Mouse (Mus musculus): ENCODE measurements at regions not wholly inside any gene's neighbourhood (a gene's known extent, or its start where the extent isn't known, plus 50 kb on each side); places are given as distances from the start of the nearest gene placed in this dataset.
A peak's percentile ranks its signal among the peaks of the same experiment; 100 is the strongest.

DNA sequence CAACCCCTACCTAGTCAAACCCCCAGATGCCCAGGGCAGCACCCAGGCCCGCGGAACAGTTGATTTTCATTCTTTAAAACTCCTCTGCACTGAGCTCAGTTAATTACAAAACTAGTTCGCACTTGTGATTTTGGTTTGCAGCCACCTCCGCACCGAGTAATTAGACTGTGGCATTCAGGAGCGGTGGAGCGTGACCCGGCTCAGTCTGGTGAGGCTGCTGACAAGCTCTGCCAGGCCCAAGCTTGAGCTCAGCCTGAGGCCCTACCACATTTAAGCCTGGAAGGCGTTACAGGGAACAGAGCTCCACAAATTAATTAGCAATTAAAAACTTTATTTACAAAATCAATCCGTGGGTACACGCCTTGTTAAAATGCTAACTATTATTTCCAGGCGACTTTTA lies 132.0 kb upstream of the Zdhhc25 start:
- intact Hi-C loops (cut with DNase I) = no loop called here

GRCm38 (mm10) chr15:88468810-88469209 lies 131.3 kb upstream of the Zdhhc25 start:
- peak; percentile 9 to 30 for DNase-seq
- intact Hi-C loops (cut with DNase I) = no loop called here

More for the DNA sequence above, 132.0 kb upstream of the Zdhhc25 start:
- no peak for DNase-seq

GRCm38 (mm10) chr15:88469508-88470455 lies 130.3 kb upstream of the Zdhhc25 start:
- intact Hi-C loops (cut with DNase I) = no loop called here
- DNase-seq = no peak

DNA sequence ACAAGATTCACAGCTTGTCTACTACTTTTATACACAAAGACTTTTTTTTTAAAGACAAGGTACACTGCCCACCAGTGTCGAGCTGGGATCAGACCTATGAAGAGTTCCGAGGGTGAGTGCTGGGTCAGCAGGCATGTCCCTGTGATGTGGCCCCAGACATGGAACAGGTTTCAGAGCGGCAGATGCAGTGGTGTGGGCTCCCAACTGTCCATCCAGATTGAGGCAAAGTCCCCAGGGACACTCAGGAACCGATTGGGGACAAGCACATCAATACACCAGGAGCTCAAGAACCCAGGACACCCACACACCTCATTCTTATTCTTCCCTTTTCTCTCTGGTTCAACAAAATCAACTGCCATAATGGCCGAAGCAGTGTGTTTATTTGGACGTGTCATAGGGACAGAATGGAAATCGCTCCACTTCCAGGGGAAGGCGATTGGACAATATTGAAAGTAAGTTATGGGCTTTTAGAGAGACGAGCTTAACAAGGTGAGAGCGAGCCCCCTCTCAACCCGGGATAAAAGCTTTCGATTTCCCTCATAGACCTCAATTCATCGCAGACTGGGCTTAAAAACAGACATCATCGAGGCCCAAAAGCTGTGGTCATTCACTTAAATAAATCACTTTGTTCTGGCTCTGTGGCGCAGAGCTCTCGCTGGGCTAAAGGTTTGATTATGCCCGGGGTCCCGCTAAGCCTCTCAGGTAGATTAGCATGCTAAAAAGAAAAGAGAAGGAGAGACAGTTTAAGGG lies 127.6 kb upstream of the Zdhhc25 start:
- DNase-seq = no peak

DNA sequence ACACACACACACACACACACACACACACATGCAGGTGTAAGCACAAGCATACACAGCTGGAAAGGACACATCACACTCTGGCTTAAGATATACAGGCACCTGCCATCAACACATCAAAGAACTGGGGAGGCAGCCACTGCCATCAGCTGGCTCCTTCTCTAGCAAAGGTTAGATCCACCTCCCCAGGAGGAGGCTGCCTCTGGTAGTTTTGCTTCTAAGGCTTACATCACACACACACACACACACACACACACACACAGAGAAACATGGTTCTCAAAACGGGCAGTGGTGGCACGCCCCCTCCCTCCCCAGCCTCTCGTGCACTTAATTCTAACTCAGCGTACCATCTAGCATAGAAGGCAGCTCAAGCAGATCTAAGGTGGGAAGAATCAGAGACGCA lies 126.9 kb upstream of the Zdhhc25 start:
- intact Hi-C loops (cut with DNase I) = no loop called here
- DNase-seq = no peak

More for the DNA sequence above, 127.6 kb upstream of the Zdhhc25 start:
- intact Hi-C loops (cut with DNase I) = no loop called here

- intact Hi-C loops (cut with DNase I) = no loop called here
- no peak for DNase-seq
Observed at GRCm38 (mm10) chr15:88483471-88483870, 116.6 kb upstream of the Zdhhc25 start.

- intact Hi-C loops (cut with DNase I) = no loop called here
- DNase-seq = no peak
Observed at GRCm38 (mm10) chr15:88489715-88490114, 110.4 kb upstream of the Zdhhc25 start.

- intact Hi-C loops (cut with DNase I) = no loop called here
- DNase-seq = no peak
Observed at GRCm38 (mm10) chr15:88490316-88491090, 109.6 kb upstream of the Zdhhc25 start.

GRCm38 (mm10) chr15:88491091-88491366 lies 109.1 kb upstream of the Zdhhc25 start:
- intact Hi-C loops (cut with DNase I) = no loop called here
- DNase-seq = no peak

DNA sequence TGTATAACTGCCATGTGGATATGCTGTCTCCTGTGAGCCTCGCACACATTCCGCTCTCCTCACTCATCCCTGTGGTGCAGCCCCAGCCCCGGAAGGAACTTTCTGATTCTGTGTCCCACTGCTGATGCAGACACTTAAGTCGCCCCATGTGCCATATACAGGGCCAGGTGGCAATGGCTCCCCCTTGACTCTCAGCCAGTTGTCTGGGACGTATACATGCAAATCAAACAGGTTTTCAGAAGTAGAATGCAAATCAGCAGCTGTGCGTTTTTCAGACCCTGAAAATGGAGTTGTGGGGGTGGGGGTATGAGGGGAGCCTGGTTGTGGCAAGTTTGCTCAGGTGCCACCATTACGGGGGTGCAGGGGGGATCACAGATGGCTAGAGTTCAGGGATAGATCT lies 102.1 kb upstream of the Zdhhc25 start:
- DNase-seq = no peak
- intact Hi-C loops (cut with DNase I) = no loop called here

GRCm38 (mm10) chr15:88502311-88502710 lies 97.8 kb upstream of the Zdhhc25 start:
- intact Hi-C loops (cut with DNase I) = no loop called here
- DNase-seq = peak in 1 of 2 experiments; percentile 4

- no peak for DNase-seq
- intact Hi-C loops (cut with DNase I) = no loop called here
Observed at GRCm38 (mm10) chr15:88503896-88504295, 96.2 kb upstream of the Zdhhc25 start.

DNA sequence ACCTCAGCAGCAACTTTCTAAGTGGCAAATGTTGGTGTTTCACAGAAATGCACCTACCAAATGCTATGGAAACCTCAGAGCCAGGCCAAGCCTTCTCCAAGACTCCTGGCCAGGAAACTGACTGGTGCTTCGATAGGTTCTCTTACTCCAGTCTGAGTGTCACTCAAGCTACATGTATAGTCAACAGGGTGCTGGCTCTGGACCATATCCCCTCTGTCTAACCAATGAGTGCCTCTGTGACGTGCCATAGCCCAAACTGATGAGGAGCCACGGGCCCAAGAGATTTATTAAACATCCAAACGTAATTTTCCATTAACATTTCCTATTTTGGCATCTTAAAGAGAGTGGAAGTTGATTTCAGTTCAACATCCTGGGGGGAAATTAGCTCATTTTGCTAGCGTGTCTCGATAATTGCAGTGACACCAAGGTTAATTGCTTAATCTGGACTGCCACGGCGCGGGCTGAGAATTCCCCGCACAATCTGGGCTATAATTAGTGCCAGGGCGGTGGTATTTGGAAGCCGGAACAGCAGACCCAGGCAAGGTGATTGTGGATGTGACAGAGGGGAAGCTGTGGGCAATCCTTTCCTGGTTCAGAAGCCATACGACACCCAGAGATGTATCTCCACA lies 94.5 kb upstream of the Zdhhc25 start:
- intact Hi-C loops (cut with DNase I) = no loop called here
- no peak for DNase-seq

DNA sequence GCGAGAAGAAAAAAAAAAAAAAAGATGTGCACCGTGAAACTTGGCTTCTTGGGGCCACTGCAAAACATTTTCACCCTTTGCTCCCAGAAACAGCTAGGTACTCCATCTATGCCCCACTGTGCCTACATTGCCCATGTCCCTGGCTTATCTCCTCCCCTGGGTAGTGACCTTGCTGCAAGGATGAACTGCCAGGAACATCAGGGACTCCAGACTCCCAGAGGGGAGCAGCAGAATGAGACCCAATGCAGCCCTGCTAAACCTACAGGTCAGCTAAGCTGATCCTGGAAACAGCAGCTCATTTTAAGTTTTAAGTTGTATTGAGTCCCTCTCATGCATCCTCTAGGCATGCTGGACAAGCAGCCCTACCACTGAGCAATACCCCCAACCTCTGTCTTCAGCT lies 92.2 kb upstream of the Zdhhc25 start:
- intact Hi-C loops (cut with DNase I) = no loop called here
- no peak for DNase-seq

GRCm38 (mm10) chr15:88508971-88509370 lies 91.1 kb upstream of the Zdhhc25 start:
- intact Hi-C loops (cut with DNase I) = no loop called here
- no peak for DNase-seq

DNA sequence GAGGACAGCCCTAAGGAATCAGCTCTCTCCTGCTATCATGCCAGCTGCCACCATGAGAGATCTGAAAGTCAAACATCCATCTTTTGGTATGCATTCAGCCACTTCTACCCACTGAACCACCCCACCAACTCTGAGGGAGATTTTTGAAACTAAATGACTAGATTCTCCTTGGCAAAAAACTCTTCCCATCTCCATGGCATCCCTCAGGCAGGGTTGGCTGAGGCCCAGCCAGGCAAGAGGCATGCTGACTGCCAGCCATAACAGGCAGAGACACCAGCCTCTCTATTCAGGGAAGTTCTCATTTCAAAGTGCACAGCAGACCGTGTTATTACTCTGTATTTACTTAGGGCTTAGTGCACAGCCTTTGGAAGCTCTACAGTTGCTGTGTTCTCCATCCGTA lies 90.5 kb upstream of the Zdhhc25 start:
- DNase-seq = no peak
- intact Hi-C loops (cut with DNase I) = no loop called here

- intact Hi-C loops (cut with DNase I) = no loop called here
- DNase-seq = no peak
Observed at GRCm38 (mm10) chr15:88514091-88514490, 86.0 kb upstream of the Zdhhc25 start.

DNA sequence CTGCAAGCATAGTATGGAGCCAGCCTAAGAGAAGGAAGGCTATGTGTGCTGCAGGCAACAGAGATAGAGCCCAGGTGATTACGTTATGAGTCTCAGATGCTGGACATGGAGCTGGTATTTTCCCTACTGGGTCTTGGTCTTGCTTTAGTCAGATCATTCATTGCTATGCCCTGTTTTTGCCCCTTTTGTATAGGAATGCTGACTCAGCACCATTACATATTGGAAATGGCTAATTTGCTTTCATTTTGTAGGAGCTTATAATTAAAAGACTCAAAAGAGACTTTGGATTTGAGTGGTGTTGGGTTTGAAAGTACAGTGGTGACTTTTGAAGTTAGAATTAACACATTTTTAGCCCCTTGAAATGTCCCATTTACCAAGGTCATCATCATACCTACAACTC lies 68.9 kb upstream of the Zdhhc25 start:
- intact Hi-C loops (cut with DNase I) = no loop called here
- DNase-seq = no peak

DNA sequence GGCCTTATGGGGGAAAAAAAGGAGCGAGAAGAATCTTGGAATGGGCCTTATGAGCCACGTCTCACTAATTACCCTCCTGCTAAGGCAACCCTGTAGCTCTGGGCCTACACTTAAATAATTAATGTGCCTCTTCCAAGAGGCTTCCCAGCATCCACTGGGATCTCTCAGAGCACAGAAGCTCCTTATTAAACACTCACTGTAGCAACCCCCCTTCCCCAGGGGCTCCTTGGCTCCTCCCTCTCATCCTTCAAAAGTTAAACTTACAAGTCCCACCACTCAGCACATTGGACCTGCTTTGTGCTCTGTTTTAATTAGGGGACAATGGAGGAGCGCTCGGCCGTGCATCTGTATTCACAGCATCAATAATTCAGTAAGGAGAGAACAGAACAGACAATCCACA lies 68.1 kb upstream of the Zdhhc25 start:
- no peak for DNase-seq
- intact Hi-C loops (cut with DNase I) = no loop called here

GRCm38 (mm10) chr15:88533354-88533753 lies 66.7 kb upstream of the Zdhhc25 start:
- intact Hi-C loops (cut with DNase I) = no loop called here
- no peak for DNase-seq

DNA sequence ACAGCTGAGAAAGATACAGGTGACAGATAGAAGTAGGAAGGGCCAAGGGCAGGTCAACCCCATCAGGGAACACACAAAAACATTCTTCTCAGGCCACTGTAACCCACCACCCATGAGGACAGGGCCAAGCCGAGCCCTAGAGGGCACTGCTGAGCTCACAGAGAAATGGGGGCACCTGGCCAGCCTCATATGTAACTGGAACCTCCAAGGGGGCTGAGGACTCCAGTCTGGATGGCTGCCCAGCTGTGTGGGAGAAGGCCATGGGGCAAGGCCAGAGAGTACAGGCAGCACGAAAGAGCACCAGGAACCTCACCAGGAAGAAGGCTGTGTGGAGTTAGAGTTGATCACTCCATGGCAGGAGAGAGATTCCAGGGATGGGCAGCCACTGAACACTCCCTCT lies 64.6 kb upstream of the Zdhhc25 start:
- intact Hi-C loops (cut with DNase I) = loop anchor here (5.0 kb wide), 1 partner anchor 908 kb away; no protein-coding TSS in a partner anchor
- DNase-seq = no peak
